Mouse (Mus musculus) kidney, embryonic 16.5 days (tissue): ENCODE data around the gene Acyp2. TPM values are rescaled to one million over a fixed set of nuclear protein-coding genes. Genes with fewer than 3 reads are reported as not detected.
"Not testable (repeated sequence)": the region's sequence is repeated elsewhere in the genome, so short reads cannot be mapped to it uniquely, and the experiment has no call there.

Experiments
- ATAC-seq: fragments of 200-750 bp; cut with Nextera tagmentation; 2 replicates; pipeline ENCODE4 v1.8.0; 2017; ENCODE audit warnings: moderate TSS enrichment; ENCODE audit not compliant: low FRiP score, low TSS enrichment
- H3K27ac ChIP-seq: fragments of 300-500 bp; sonication (generic); 2 replicates; pipeline ENCODE4 v1.5.1; 2014; ENCODE audit warnings: low read length
- H3K27me3 ChIP-seq: fragments of 300-500 bp; sonication (generic); 2 replicates; pipeline ENCODE4 v1.6.1; 2014; ENCODE audit warnings: low read length, control low read depth, mixed read lengths; ENCODE audit not compliant: insufficient read depth
- H3K36me3 ChIP-seq: fragments of 300-500 bp; sonication (generic); 2 replicates; pipeline ENCODE4 v1.6.1; 2014; ENCODE audit warnings: low read length, control low read depth, mixed read lengths; ENCODE audit not compliant: insufficient read depth
- H3K4me1 ChIP-seq: fragments of 300-500 bp; sonication (generic); 2 replicates; pipeline ENCODE4 v1.6.1; 2014; ENCODE audit warnings: low read length, control low read depth, mixed read lengths; ENCODE audit not compliant: insufficient read depth
- H3K4me2 ChIP-seq: fragments of 300-500 bp; sonication (generic); replicated peaks from 2 replicates; pipeline ENCODE4 v1.6.1; 2014; ENCODE audit warnings: low read depth, low read length
- H3K4me3 ChIP-seq: fragments of 300-500 bp; sonication (generic); 2 replicates; pipeline ENCODE4 v1.5.1; 2014; ENCODE audit warnings: mild to moderate bottlenecking, low read length
- H3K9ac ChIP-seq: fragments of 300-500 bp; sonication (generic); replicated peaks from 2 replicates; pipeline ENCODE4 v1.6.1; 2014; ENCODE audit warnings: low read length
- H3K9me3 ChIP-seq: fragments of 300-500 bp; sonication (generic); 2 replicates; pipeline ENCODE4 v1.6.1; 2016; ENCODE audit warnings: low read length, control low read depth
- WGBS: fragments of 180-500 bp; shearing (Covaris S2); extraction: QIAGEN DNeasy Blood & Tissue Kit; methylation state at CpG from one replicate; pipeline ENCODE4 v1.1.7; 2014; 5-methylcytosine and 5-hydroxymethylcytosine counted together
- polyA plus RNA-seq: library from polyadenylated mRNA; unstranded; fragments of >200 nt; fragmentation: Nextera tagmentation; extraction: Ambion mirVana; gene quantifications from 2 replicates; pipeline ENCODE4 v1.2.1, GENCODE M21; 2015

Acyp2 gene
- polyA plus RNA-seq, 1 experiment from 2014 or later, result 19.8 TPM

DNA sequence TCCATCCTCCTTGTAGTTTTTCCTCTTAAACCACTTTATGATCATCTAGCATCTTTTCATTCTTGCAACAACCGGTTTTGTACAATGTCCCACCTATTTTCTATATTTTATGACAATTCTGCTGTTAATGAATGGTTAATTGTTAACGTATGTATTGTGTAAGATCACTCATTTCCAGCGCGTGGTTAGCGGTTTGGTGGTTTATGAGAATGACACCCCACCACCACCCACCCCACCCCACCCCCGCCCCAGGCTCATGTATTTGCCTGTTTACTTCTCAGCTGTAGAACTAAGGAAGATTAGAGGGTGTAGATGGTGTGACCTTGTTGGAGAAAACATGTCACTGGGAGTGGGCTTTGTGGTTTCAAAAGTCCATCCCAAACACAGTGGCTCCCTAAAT lies 18.9 kb downstream of the Acyp2 start:
- no peak overlapping the region for H3K27ac ChIP-seq
- no peaks in the 10 kb centered on the region for H3K27me3 ChIP-seq
- 0 out of 2 replicates have a peak, but pooled peaks cover 3% of the 10 kb centered on the region for H3K9me3 ChIP-seq
- 82% methylated on average over 6 of the region's 6 CpGs for WGBS
- no peak overlapping the region for H3K4me2 ChIP-seq
- no peak for ATAC-seq
- H3K36me3 ChIP-seq, result no peaks in the 10 kb centered on the region
- no peaks in the 10 kb centered on the region for H3K4me1 ChIP-seq
- no peak overlapping the region for H3K9ac ChIP-seq
- no peak overlapping the region for H3K4me3 ChIP-seq

DNA sequence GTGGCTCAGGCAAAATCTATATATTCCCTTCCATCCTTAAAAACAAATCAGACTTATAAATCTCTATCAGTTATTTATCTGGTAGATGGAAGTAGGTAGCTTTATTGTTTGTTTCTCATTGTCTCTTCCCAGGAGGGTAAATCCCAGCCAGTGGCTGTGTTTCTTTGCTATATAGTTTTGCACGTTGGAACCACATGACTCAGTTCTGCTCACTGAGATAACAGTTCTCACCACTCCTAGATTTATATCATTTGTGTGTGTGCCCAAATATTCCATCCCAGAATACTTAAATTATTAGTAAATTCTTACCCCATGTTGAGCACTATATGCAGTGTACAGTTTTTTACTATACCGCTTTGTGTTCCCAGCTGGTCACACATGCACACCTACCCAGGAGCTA lies 26.2 kb downstream of the Acyp2 start:
- no peak overlapping the region for H3K9ac ChIP-seq
- ATAC-seq, result no peak
- no peak overlapping the region for H3K4me2 ChIP-seq
- no peaks in the 10 kb centered on the region for H3K27me3 ChIP-seq
- H3K4me1 ChIP-seq, result no peaks in the 10 kb centered on the region
- WGBS, result 82% methylated on average over 2 of the region's 2 CpGs
- H3K4me3 ChIP-seq, result no peak overlapping the region
- H3K27ac ChIP-seq, result no peak overlapping the region
- 0 out of 2 replicates have a peak, but pooled peaks cover 3% of the 10 kb centered on the region for H3K9me3 ChIP-seq
- no peaks in the 10 kb centered on the region for H3K36me3 ChIP-seq

DNA sequence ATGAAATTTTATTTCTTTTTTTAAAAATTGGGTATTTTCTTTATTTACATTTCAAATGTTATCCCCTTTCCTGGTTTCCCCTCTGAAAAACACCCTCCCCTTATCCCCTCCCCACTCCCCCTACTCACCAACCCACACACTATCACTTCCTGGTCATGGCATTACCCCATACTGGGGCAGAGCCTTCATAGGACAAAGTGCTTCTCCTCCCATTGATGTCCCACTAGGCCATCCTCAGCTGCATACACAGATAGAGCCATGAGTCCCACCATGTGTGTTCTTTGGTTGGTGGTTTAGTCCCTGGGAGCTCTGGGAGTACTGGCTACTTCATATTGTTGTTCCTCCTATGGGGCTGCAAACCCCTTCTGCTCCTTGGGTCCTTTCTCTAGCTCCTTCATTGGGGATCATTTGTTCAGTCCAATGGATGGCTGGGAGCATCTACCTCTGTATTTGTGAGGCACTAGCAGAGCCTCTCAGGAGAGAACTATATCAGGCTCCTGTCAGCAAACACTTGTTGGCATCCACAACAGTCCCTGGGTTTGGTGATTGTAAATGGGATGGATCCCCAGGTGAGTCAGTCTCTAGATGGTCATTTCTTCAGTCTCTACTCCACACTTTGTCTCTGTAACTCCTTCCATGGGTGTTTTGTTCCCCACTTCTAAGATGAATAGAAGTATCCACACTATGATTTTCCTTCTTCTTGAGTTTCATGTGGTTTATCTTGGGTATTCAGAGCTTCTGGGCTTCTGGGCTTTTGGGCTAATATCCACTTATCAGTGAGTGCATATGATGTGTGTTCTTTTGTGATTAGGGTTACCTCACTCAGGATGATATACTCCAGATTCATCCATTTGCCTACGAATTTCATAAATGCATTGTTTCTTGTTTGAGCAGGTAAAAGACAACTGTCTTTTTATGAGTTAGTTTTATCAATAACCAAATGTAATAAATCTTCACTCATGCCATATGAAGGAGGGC lies 27.7 kb downstream of the Acyp2 start:
- not testable (repeated sequence) for H3K4me1 ChIP-seq, H3K4me3 ChIP-seq, H3K4me2 ChIP-seq, H3K27ac ChIP-seq, ATAC-seq, H3K9ac ChIP-seq, H3K9me3 ChIP-seq, H3K27me3 ChIP-seq, H3K36me3 ChIP-seq
- 96% methylated on average over 1 of the region's 1 CpGs for WGBS

DNA sequence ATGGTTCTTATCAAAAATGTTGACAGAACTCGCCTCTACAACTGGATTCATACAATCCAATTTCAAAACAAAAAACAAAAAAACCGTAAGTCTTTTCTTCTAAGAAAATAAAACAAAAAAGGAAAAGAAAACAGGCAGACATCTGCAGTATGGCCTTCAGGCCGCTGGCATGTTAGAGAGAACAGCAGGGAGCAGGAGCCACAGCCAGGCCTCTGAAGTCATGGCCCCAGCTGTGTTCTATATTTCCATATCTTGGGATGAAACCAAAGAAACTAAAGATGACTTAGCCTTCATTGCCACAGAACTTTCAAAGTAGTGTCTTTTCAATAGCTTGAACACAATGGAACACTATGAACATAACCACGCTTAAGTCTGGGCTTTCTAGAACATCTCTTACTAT lies 31.2 kb downstream of the Acyp2 start:
- no peaks in the 10 kb centered on the region for H3K4me1 ChIP-seq
- H3K36me3 ChIP-seq, result no peaks in the 10 kb centered on the region
- WGBS, result 66% methylated on average over 4 of the region's 4 CpGs
- no peak overlapping the region for H3K27ac ChIP-seq
- ATAC-seq, result no peak
- H3K9ac ChIP-seq, result no peak overlapping the region
- no peak overlapping the region for H3K4me2 ChIP-seq
- no peak overlapping the region for H3K4me3 ChIP-seq
- H3K27me3 ChIP-seq, result no peaks in the 10 kb centered on the region
- no peaks in the 10 kb centered on the region for H3K9me3 ChIP-seq

DNA sequence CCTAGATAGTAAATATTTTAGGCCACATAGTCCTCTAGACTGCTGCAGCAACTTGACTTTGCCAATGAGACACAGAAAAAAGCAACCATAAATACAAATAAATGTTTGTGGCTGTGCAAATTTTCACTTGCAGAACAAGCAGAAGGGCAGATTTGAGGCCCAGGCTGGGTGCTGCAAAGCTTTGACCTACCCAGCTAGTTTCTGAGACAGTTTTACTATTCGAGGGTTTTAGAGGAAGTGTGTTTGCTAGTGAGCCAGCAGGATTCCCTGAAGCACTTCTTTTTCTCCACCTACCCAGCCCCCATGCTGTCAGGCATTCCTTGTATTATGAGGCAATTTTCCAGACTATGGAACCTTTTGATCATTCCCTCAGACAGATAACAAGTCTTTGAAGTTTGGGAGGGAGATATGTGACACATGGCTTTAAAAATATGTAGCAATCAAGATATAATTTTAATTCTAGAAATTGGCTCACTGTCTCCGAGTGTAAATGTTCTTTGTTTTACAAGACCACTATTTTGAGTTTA lies 31.8 kb downstream of the Acyp2 start:
- H3K27me3 ChIP-seq, result no peaks in the 10 kb centered on the region
- no peak for ATAC-seq
- no peak overlapping the region for H3K9ac ChIP-seq
- no peaks in the 10 kb centered on the region for H3K9me3 ChIP-seq
- H3K36me3 ChIP-seq, result no peaks in the 10 kb centered on the region
- peak overlapping the region; percentile 78; the same call in 1 of the 2 replicates for H3K27ac ChIP-seq
- H3K4me3 ChIP-seq, result no peak overlapping the region
- H3K4me1 ChIP-seq, result no peaks in the 10 kb centered on the region
- H3K4me2 ChIP-seq, result no peak overlapping the region
- 32% methylated on average over 2 of the region's 2 CpGs for WGBS

DNA sequence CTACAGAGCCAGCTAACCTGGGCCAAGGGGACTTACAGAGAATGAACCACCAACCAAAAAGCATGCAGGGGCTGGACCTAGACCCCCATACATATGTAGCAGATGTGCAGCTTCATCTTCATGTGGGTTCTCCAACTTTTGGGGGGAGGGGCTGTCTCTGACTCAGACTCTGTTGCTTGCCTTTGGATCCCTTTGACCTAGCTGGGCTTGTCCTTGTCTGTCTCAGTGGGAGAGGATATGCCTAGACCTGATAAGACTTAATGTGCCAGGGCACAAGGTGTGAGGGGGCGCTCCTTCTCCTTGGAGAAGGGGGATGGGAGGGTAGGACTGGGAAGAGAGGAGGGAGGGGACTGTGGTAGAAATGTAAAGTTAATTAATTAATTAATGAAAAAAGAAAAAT lies 33.4 kb downstream of the Acyp2 start:
- Histone ChIP-seq H3K4me1 (no peaks in the 10 kb centered on the region), H3K4me2 (no peak overlapping the region), H3K27ac (no peak overlapping the region), H3K9ac (no peak overlapping the region), H3K9me3 (no peaks in the 10 kb centered on the region), H3K36me3 (no peaks in the 10 kb centered on the region), H3K27me3 (no peaks in the 10 kb centered on the region), H3K4me3 (no peak overlapping the region)
- 95% methylated on average over 1 of the region's 1 CpGs for WGBS
- ATAC-seq, result no peak

DNA sequence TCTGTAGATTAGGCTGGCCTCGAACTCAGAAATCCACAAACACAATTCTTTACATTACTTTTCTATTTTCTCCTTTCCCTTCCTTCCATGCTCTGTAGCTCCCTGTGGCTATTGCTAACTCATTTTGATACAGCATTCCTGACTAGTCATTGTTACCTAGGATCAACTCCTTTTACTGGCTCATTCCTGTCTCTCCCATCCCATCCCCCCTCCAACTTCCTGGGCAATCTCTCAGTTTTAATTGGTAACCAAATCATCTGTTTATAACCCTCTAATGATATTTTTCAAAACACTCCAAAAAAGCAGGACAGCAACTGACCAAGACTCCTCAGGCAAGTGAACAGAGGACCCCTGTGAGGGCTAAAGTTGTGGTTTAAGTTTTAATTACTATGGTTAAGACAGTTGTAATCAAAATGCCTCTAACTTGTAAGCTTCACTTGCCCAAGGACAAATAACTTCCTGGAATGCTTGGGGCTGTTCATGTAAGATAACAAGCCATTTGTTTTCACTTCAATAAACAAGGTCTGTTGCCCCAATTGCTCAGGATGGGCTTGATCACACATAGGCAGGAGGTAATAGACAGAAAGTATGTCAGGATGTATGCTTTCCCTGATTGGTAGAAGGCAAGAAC lies 35.4 kb downstream of the Acyp2 start:
- Histone ChIP-seq H3K27ac (no peak overlapping the region), H3K9ac (no peak overlapping the region), H3K36me3 (no peaks in the 10 kb centered on the region), H3K4me2 (no peak overlapping the region), H3K27me3 (no peaks in the 10 kb centered on the region), H3K4me1 (no peaks in the 10 kb centered on the region), H3K9me3 (no peaks in the 10 kb centered on the region), H3K4me3 (no peak overlapping the region)
- WGBS, result 80% methylated on average over 1 of the region's 1 CpGs
- ATAC-seq, result no peak

DNA sequence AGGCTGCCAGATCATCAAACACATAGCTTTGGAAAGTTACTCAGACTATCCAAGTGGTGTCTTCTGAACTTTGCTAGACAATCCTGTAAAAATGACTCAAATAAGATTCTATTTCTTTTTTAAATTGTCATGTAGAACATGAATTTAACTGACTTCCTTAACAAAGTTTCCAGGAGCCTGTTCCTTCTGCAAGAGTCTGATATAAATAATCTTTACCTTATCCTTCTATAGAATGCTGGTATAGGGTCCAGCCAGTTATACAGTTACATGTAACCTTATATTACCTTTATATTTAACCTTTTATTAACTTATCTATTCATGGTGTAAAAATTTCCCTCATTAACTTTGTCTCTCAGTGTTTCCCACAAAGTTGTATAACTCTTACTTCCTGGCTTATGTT lies 36.7 kb downstream of the Acyp2 start:
- Histone ChIP-seq H3K27me3 (no peaks in the 10 kb centered on the region), H3K27ac (no peak overlapping the region), H3K4me2 (no peak overlapping the region), H3K9ac (no peak overlapping the region), H3K4me3 (no peak overlapping the region), H3K4me1 (no peaks in the 10 kb centered on the region), H3K36me3 (no peaks in the 10 kb centered on the region), H3K9me3 (no peaks in the 10 kb centered on the region)
- ATAC-seq, result no peak

DNA sequence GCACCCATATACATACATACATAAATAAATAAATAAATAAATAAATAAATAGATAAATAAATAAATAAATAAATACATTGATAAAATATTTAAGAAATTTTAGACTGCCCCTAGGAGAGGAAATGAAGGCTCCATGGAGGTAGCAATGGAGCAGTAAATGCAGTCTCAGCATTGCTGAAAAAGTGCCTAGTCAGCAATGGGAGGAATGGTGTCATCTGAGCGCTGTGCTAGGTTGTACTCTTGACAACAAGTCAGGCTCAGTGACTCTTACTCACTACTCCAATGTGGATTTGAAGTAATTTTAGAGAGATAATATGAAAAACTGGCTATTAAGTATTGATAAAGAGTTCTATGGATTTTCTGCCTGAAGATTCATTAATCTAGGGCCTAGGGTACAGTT lies 40.1 kb downstream of the Acyp2 start:
- no peak overlapping the region for H3K4me3 ChIP-seq
- no peak for ATAC-seq
- no peaks in the 10 kb centered on the region for H3K36me3 ChIP-seq
- H3K9ac ChIP-seq, result no peak overlapping the region
- no peak overlapping the region for H3K27ac ChIP-seq
- no peaks in the 10 kb centered on the region for H3K27me3 ChIP-seq
- no peak overlapping the region for H3K4me2 ChIP-seq
- no peaks in the 10 kb centered on the region for H3K4me1 ChIP-seq
- H3K9me3 ChIP-seq, result no peaks in the 10 kb centered on the region
- WGBS, result 97% methylated on average over 1 of the region's 1 CpGs
